In genomic region chr12:34989537-34990200, GRCm38 (mm10) we compare ENCODE assay signal across 32 mouse cellular contexts. TPM values are rescaled to one million over a fixed set of nuclear protein-coding genes. Genes with fewer than 3 reads are reported as not detected.
"Had no signal": no experiment of that assay in that cellular context is flagged by ENCODE, and none has a peak within 500 bp of the region (broad histone marks: within the 10 kb centered on the region; RNA-seq: fewer than 3 reads in every experiment).

No protein-coding gene starts in this region.

- H3K4me1 ChIP-seq: limb, embryonic 10.5 days; limb, embryonic 13.5 days; liver, embryonic 15.5 days; midbrain, embryonic 10.5 days; midbrain, embryonic 13.5 days; neural tube, embryonic 13.5 days had no signal

- H3K9ac ChIP-seq: limb, embryonic 13.5 days; liver, embryonic 15.5 days; midbrain, embryonic 13.5 days; neural tube, embryonic 13.5 days had no signal

- H3K36me3 ChIP-seq: limb, embryonic 10.5 days; limb, embryonic 13.5 days; liver, embryonic 15.5 days; midbrain, embryonic 10.5 days; midbrain, embryonic 13.5 days; neural tube, embryonic 13.5 days had no signal

- DNase-seq: kidney, adult 18-20 months; kidney, adult 9 months; kidney, postnatal 14 days; layer of hippocampus, adult 9-11 months; liver; lung, adult 2 months; lung, postnatal 14 days; lung, postnatal 4 days; retina, postnatal 1 day; right cerebral cortex, postnatal 25 days; thymus, postnatal 14 days; thymus, postnatal 4 days had no signal

- H3K4me2 ChIP-seq: limb, embryonic 13.5 days; liver, embryonic 15.5 days; midbrain, embryonic 13.5 days; neural tube, embryonic 13.5 days had no signal

- H3K9me3 ChIP-seq: limb, embryonic 10.5 days; limb, embryonic 13.5 days; liver, embryonic 15.5 days; midbrain, embryonic 10.5 days; midbrain, embryonic 13.5 days; neural tube, embryonic 13.5 days had no signal

- H3K27ac ChIP-seq: hindbrain, postnatal 0 days; layer of hippocampus, adult 2 months; limb, embryonic 10.5 days; limb, embryonic 13.5 days; liver, embryonic 15.5 days; midbrain, embryonic 10.5 days; midbrain, embryonic 13.5 days; neural tube, embryonic 13.5 days had no signal

- ATAC-seq: hindbrain, postnatal 0 days; midbrain, embryonic 13.5 days; midbrain, embryonic 16.5 days had no signal

- H3K27me3 ChIP-seq: limb, embryonic 13.5 days; liver, embryonic 15.5 days; midbrain, embryonic 13.5 days; neural tube, embryonic 13.5 days had no signal

- H3K4me3 ChIP-seq: layer of hippocampus, adult 2 months; limb, embryonic 10.5 days; limb, embryonic 13.5 days; liver, embryonic 15.5 days; midbrain, embryonic 10.5 days; midbrain, embryonic 13.5 days; myocyte; neural tube, embryonic 13.5 days had no signal

RNA-seq across cellular contexts. Expression of gene Prps1l1, which starts 5.1 kb away (rescaled TPM):
- total RNA-seq: hindbrain, postnatal 0 days; layer of hippocampus, adult 2 months; layer of hippocampus, postnatal 25 days; left cerebral cortex, adult 18-20 months; left cerebral cortex, postnatal 25 days; monocyte, adult 5-6 weeks had no signal
- polyA plus RNA-seq: hindbrain, postnatal 0 days; kidney, embryonic 16.5 days; large intestine, adult 2 months; limb, embryonic 10.5 days; limb, embryonic 13.5 days; liver, embryonic 15.5 days; lung, adult 2 months; lung, embryonic 16.5 days; midbrain, embryonic 10.5 days; midbrain, embryonic 16.5 days; myocyte; neural tube, embryonic 13.5 days; small intestine, adult 2 months; spleen, adult 2 months; stomach, embryonic 16.5 days had no signal
